Mouse (Mus musculus): ENCODE measurements around the gene Cldn9.
A peak's percentile ranks its signal among the peaks of the same experiment; 100 is the strongest.

Cldn9 gene

DNA sequence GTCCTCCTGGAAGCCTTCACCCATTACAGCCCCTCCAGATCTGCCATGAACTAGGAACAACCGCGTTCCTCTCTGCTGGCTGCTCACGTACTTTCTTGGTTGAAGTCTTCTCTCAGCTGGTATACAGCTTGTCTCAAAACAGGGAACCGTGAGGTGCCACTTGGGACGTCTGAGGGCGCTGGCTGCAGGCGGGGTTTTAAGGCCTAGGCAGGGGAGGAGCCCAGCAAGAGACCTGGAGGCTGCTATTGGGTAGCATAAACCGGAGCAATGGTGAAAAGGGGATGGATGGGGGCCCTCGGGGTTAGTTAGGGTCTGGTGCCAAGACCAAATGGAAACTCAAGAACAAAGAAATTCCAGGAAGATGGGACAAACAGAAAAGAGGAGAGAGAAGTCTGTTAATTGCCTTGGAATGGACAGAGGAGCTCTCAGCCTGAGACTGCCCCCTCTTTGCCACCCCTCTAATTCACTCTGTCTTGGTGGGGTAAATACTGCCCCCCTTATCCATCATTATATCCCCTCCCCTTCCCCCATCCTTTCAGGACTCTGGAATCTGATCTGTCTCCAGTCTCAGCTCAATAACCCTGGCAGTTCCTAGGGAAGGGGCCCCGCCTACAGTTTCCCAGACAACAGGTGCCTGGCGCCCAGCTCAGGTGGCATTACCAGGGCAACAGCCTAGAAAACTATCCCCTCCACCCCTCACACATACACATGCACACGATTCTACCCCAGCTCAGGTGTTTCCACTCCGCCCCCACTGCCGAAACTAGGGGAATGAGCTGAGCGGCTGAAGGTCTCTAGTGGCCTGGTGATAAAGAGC is at the start of gene Cldn9:
Gene Cldn9 (minus strand): TSS at position 171 of the 817 bp plus-strand sequence.
- no peak for DNase-seq

DNA sequence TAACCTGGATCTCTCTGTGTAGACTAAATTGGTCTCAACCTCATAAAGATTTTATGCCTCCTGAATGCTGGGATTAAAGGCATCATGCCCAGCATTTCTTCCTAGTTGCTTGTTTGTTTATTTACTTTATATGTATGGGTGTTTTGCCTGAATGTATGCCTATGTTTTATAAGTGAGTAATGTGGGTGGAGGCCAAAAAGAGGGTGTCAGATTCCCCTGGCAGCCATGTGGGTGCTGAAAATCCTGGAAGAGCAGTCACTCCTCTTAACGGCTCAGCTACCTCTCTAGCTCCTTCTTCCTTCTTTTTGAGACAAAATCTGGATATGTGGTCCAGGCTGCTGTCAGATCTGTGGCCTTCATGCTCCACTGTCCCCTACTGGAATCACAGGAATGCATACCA is 46.6 kb upstream of the Cldn9 start:
- DNase-seq: no peak

DNA sequence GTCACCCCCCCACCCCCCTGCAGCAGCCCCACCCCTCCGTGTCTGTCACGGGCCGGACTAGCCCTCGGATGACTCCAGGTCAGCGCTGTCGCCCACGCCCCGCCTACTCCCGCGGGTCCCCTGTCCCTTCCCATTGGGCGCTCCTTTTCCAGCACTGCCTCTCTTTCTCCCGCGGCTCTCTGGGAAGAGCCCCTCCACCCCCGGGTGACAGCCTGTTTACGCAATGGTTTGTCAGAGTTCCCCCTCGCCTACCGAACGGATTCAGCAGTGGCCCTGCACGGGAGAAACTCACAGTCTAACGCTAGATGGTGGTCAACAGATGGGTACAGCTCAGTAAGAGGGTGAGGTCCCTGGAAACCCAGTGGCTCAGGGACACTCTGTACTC is 42.9 kb upstream of the Cldn9 start:
- peak; percentile 87 for DNase-seq

DNA sequence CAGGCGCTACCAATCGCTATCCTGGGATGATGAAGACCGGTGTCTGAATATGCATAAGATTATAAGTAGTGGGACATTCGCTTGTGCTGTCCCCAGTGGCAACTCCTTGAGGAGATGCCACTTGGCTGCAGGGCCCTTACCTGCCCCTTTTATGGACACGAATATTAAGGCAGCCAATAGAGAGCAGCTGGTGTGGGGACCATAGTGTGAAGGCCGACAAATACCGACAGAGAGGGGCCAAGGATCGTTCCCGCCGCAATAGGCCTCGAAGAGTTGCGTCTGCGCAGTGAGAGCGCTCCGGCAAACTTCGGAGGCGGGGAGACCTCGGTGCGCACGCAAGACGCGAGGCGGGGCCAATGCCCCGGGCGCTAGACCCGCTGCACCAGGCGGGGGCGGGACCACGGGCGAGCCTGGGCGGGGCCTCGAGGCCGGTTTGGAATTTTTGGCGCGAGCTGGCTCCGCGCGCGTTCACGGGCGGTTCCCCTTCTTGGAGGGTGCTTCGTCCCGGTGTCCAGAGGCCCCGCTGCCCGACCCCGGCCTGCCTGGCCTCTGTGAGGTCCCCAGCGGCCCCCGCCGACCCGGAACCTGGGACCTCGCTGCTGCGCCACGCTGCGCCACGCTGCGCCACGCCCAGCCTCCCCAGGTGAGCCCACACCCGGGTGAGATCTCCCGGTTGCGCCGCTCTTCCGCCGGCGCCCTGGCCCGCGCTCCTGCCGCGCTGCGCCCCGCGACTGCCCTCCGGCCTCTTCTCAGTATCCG is 42.4 kb upstream of the Cldn9 start, which contains the start of gene Pkmyt1:
Gene Pkmyt1 (plus strand): TSS at position 338 of the 759 bp plus-strand sequence.
- DNase-seq: peak; percentile 92

DNA sequence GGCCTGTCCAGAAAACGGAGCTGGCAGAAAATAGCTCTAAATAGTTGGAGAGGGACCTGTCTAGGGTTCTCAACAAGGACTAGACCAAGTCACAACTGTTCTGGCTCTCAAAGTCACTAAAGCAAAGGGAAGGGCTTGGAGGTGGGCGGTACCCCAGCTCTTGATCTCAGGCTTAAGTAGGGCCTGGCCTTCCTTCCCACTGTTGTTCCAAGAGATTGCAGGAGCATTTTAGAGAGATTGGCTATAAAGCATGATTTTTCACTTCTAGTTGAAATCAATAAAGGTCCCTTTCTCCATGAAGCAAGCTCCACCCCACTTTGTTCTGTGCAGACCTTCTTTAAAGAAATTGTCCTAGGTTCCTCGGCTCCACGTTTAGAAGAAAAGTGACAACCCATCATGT is 41.7 kb upstream of the Cldn9 start:
- DNase-seq: no peak

- no peak for DNase-seq
Observed at GRCm38 (mm10) chr17:23722376-23723125, 38.7 kb upstream of the Cldn9 start, which contains the start of gene 1520401A03Rik. TSS of gene 1520401A03Rik (minus strand) at chr17:23722783.

- no peak for DNase-seq
Observed at GRCm38 (mm10) chr17:23721886-23722285, 38.1 kb upstream of the Cldn9 start.

GRCm38 (mm10) chr17:23719455-23719854 is 35.6 kb upstream of the Cldn9 start:
- DNase-seq: no peak

DNA sequence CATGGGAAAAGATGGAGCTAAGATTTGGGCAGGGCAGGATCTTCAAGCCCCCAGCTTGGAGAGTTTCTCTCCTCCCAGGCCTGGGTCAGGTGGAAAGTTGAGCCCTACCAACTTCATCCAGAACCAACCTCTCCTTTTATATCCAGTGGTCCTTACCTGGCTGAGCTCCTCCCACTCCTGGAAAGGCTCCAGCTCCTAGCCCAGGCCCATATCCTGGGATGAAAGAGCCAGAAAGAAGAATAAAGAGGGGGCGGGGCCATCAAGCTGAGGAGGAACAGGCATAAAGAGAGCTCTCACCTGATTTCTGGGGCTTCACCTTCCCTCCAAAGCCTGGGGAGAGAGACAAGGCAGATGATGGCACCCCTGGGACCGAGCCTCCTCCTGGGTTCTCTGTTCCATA is 33.2 kb upstream of the Cldn9 start:
- no peak for DNase-seq

DNA sequence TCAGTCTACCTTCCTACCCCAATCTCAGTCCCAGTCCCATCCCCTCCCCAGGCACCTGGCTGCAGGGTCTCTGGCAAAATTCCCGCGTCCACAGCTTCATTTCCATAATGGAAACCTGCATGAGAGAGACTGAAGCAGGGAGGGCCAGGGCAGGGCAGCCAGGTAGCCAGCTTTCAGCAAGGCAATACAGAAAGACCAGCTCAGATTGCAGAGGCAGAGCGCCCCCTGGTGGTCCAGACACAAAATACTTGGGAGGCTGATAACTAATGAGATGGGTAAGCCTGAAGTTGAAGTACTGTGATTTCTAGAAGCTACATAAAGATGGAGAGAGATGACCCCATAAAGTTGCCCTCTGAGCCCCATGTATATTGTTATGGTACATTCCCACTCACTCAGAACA is 22.4 kb upstream of the Cldn9 start:
- DNase-seq: peak; percentile 23

GRCm38 (mm10) chr17:23705525-23706104 is 21.8 kb upstream of the Cldn9 start:
- no peak for DNase-seq

GRCm38 (mm10) chr17:23704741-23705140 is 20.9 kb upstream of the Cldn9 start:
- peak; percentile 45 for DNase-seq

GRCm38 (mm10) chr17:23703301-23703700 is 19.5 kb upstream of the Cldn9 start:
- no peak for DNase-seq

- DNase-seq: peak; percentile 94
Observed at GRCm38 (mm10) chr17:23700079-23700478, 16.3 kb upstream of the Cldn9 start.

- DNase-seq: no peak
Observed at GRCm38 (mm10) chr17:23699131-23700077, 15.6 kb upstream of the Cldn9 start.

DNA sequence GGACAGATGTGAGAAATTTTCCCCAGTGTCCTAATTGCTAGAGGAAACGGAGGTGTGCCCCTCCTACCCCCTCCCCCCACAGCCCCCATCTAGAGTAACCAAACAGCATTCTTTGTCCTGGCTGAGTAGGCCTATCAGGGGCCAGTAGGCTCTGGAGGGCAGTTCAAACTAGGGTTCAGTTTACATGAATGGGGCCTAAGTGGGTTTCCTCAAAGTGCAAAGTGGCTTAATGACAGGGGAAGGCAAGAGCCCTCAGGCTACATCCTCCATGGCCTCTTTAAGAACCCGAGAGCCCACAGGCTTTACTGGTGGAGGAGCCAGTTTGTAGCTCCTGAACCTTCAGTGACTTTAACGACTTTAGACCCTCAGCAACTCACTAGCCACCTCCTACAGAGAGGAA is 12.0 kb upstream of the Cldn9 start:
- no peak for DNase-seq

GRCm38 (mm10) chr17:23694491-23694890 is 10.7 kb upstream of the Cldn9 start:
- no peak for DNase-seq

GRCm38 (mm10) chr17:23683226-23683625 is 600 bp downstream of the Cldn9 start:
- no peak for DNase-seq

DNA sequence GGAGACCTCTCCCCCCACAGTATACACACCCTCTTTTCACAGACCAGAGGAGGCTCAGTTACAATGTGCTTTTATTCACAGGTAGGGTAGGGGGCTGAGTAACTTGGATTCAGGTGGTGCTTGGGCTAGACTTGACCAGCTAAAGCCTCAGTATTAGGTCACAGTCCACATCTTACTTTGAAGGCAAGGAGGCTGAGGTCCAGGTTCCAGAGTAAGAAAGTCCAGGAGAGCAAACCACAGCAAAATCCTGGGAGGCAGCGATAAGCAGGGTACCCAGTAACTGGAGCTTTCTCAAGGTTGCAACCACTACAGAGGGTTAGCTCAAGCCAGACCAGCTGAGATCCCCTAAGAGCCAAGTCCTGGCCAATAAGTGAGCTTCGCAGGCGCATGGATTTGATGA is 1.3 kb downstream of the Cldn9 start:
- no peak for DNase-seq

GRCm38 (mm10) chr17:23682092-23682491 is 1.7 kb downstream of the Cldn9 start:
- no peak for DNase-seq

GRCm38 (mm10) chr17:23681086-23681485 is 2.7 kb downstream of the Cldn9 start:
- DNase-seq: no peak

- DNase-seq: no peak
Observed at GRCm38 (mm10) chr17:23680336-23680735, 3.5 kb downstream of the Cldn9 start.
